Mouse (Mus musculus) ES-Bruce4 (cell line): ENCODE results near the gene Foxl1.

ENCODE experiments used
- CTCF ChIP-seq: IDR thresholded peaks from one replicate; pipeline ENCODE4 v1.8.1; 2011; ENCODE audit warnings: low read depth, low read length
- EP300 ChIP-seq: IDR thresholded peaks from 2 replicates; pipeline ENCODE4 v1.6.1; 2011; ENCODE audit warnings: low read depth, low read length; ENCODE audit not compliant: insufficient read depth
- POLR2A ChIP-seq: IDR thresholded peaks from one replicate; pipeline ENCODE4 v1.8.1; 2011; ENCODE audit warnings: low read length; ENCODE audit not compliant: insufficient read depth

DNA sequence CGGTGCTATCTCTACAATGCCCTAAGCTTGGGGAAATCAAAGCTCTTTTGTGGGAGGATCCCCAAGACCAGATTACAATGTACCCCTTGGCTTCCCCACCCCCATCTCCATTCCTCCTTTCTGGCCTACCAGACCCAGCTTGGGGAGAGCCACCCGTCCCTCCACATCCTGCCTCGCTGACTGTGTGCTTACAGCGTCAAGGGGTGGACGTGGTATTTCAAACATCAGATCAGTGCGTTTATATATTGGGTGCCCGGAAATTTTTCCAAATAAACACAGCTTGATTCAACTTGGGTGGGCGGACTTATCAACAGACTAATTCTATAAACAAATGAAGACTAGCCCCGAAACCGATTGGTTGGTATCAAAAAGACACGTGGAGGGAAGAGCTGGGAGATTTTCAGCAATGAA lies 444 bp upstream of the Foxl1 start:
- TF ChIP-seq CTCF (no peak), POLR2A (no peak), EP300 (no peak)
